Mouse (Mus musculus) heart, embryonic 14.5 days (tissue): Measurements from ENCODE around the gene Kat2a. TPM values are rescaled to one million over a fixed set of nuclear protein-coding genes. Genes with fewer than 3 reads are reported as not detected.

Experiments
- ATAC-seq: fragments of 200-750 bp; cut with Nextera tagmentation; 2 replicates; pipeline ENCODE4 v1.8.0; 2017; ENCODE audit warnings: low read depth, moderate TSS enrichment; ENCODE audit not compliant: insufficient number of reproducible peaks, insufficient read depth, low FRiP score
- H3K27ac ChIP-seq, 2 experiments: fragments of 200-500 bp in 1 of 2; fragments of 300-500 bp in 1 of 2; sonication (generic) in 1 of 2; replicated peaks in 1 of 2; 2 replicates each; pipeline ENCODE4 v1.5.1; 2012 to 2014; ENCODE audit warnings: low read depth in 2 of 2, low read length in 2 of 2, control low read depth in 1 of 2, mild to moderate bottlenecking in 1 of 2, mixed read lengths in 1 of 2; ENCODE audit not compliant: control insufficient read depth in 1 of 2, insufficient read depth in 1 of 2
- H3K27me3 ChIP-seq: fragments of 300-500 bp; sonication (generic); 2 replicates; pipeline ENCODE4 v1.6.1; 2014; ENCODE audit warnings: mild to moderate bottlenecking, low read length, control low read depth; ENCODE audit not compliant: control insufficient read depth, insufficient read depth
- H3K36me3 ChIP-seq: fragments of 300-500 bp; sonication (generic); 2 replicates; pipeline ENCODE4 v1.6.1; 2014; ENCODE audit warnings: mild to moderate bottlenecking, control low read depth, low read length, mixed read lengths; ENCODE audit not compliant: control insufficient read depth, insufficient read depth
- H3K4me1 ChIP-seq, 2 experiments: fragments of 200-500 bp in 1 of 2; fragments of 300-500 bp in 1 of 2; sonication (generic) in 1 of 2; 2 replicates each; pipeline ENCODE4 v1.6.1; 2012 to 2014; ENCODE audit warnings: low read length in 2 of 2, control low read depth in 1 of 2, mixed read lengths in 1 of 2; ENCODE audit not compliant: control insufficient read depth in 2 of 2, insufficient read depth in 2 of 2
- H3K4me2 ChIP-seq: fragments of 300-500 bp; sonication (generic); 2 replicates; pipeline ENCODE4 v1.6.1; 2014; ENCODE audit warnings: mild to moderate bottlenecking, low read length
- H3K4me3 ChIP-seq, 2 experiments: fragments of 200-500 bp in 1 of 2; fragments of 300-500 bp in 1 of 2; sonication (generic) in 1 of 2; 2 replicates each; pipeline ENCODE4 v1.5.1; 2012 to 2014; ENCODE audit warnings: low read length in 2 of 2, mild to moderate bottlenecking in 2 of 2, control low read depth in 1 of 2, low read depth in 1 of 2, moderate library complexity in 1 of 2; ENCODE audit not compliant: control insufficient read depth in 1 of 2, insufficient read depth in 1 of 2
- H3K9ac ChIP-seq: fragments of 300-500 bp; sonication (generic); 2 replicates; pipeline ENCODE4 v1.6.1; 2014; ENCODE audit warnings: mild to moderate bottlenecking, low read length
- H3K9me3 ChIP-seq: fragments of 300-500 bp; sonication (generic); 2 replicates; pipeline ENCODE4 v1.6.1; 2016; ENCODE audit warnings: low read length, control low read depth; ENCODE audit not compliant: control insufficient read depth
- WGBS: fragments of 180-500 bp; shearing (Covaris S2); extraction: QIAGEN DNeasy Blood & Tissue Kit; methylation state at CpG from one replicate; pipeline ENCODE4 v1.1.7; 2014; 5-methylcytosine and 5-hydroxymethylcytosine counted together
- polyA plus RNA-seq: library from polyadenylated mRNA; unstranded; fragments of >200 nt; fragmentation: Nextera tagmentation; extraction: Ambion mirVana; gene quantifications from 2 replicates; pipeline ENCODE4 v1.2.1, GENCODE M21; 2014

Kat2a gene
- polyA plus RNA-seq, 1 experiment from 2014 or later: 29.4 TPM

DNA sequence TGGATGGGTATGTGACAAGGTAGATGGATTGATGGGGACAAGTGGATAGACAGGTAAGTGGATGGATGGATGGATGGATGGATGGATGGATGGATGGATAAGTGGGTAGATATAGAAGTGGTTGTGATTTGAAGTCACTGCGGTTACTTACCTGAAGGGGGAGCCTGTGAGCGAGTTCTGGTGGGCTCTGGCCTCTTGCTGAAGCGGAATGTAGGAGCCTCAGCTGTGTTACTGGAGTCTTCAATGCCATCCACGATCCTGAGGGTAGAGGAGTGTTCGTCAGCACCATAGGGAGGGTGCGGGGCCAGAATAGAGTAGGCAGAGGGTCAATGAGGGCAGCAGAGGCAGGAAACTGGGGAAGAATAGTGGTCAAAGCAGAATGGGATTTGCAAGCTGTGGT is 32.8 kb upstream of the Kat2a start:
- no peaks in the 10 kb centered on the region for H3K9me3 ChIP-seq
- H3K27me3 ChIP-seq: peaks cover 31% of the 10 kb centered on the region
- H3K4me2 ChIP-seq: no peak overlapping the region
- WGBS: 17% methylated on average over 6 of the region's 6 CpGs
- no peak for ATAC-seq
- H3K36me3 ChIP-seq: no peaks in the 10 kb centered on the region
- no peak overlapping the region for H3K27ac ChIP-seq
- H3K9ac ChIP-seq: no peak overlapping the region
- H3K4me1 ChIP-seq: no peaks in the 10 kb centered on the region
- H3K4me3 ChIP-seq: no peak overlapping the region

DNA sequence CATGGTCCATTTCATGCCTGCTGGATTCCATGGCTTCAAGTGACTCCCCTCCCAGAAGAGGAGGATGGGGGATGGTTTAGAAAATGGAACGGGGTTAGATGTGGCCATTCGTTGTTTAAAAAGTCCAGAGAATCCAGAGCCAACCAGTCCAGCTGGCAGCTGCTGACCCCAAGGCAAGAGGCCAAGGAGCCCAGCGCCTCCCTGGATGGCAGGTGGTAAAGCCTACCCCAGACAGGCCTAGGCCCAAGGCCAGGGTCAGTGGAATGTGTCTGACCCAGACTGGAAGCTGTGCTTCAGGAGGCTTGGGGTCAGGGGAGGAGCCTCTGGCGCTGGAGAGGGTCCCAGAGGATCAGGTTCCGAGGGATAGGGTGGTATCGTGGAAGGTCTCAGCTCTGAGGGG is 29.1 kb upstream of the Kat2a start:
- Histone ChIP-seq H3K9me3 (no peaks in the 10 kb centered on the region), H3K9ac (no peak overlapping the region), H3K4me3 (no peak overlapping the region), H3K36me3 (no peaks in the 10 kb centered on the region), H3K27me3 (no peaks in the 10 kb centered on the region; the same call in 1 of the 2 replicates), H3K27ac (no peak overlapping the region), H3K4me1 (peaks cover 6 to 10% of the 10 kb centered on the region in 2 experiments), H3K4me2 (no peak overlapping the region)
- ATAC-seq: no peak
- 65% methylated on average over 6 of the region's 6 CpGs for WGBS

DNA sequence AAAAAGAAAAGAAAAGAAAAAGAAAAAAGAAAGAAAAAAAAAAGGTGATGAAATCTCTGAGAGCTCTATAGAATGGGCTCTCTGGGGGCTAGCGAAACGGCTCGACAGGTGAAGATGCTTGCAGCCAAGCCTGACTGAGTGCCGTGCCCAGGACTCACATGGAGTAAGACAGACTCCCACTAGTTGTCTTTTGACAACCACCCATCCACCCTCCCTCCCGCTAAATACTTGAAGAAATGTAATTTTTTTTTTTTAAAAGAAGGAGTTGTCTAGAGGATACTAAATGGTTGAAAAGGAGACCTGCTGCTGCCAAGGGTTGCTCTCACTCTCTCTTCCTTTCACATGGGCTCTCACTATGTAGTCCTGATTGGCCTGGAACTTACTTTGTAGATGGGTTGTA is 26.5 kb upstream of the Kat2a start:
- Histone ChIP-seq H3K27me3 (no peaks in the 10 kb centered on the region), H3K4me2 (peak overlapping the region; percentile 69), H3K4me1 (peaks cover 10 to 17% of the 10 kb centered on the region in 2 experiments), H3K27ac (no peak overlapping the region), H3K9me3 (no peaks in the 10 kb centered on the region), H3K36me3 (no peaks in the 10 kb centered on the region), H3K9ac (peak overlapping the region; percentile 72), H3K4me3 (peak overlapping the region; percentile 69 to 85; a peak in 3 of 4 replicates)
- no peak for ATAC-seq
- 8% methylated on average over 5 of the region's 5 CpGs for WGBS

DNA sequence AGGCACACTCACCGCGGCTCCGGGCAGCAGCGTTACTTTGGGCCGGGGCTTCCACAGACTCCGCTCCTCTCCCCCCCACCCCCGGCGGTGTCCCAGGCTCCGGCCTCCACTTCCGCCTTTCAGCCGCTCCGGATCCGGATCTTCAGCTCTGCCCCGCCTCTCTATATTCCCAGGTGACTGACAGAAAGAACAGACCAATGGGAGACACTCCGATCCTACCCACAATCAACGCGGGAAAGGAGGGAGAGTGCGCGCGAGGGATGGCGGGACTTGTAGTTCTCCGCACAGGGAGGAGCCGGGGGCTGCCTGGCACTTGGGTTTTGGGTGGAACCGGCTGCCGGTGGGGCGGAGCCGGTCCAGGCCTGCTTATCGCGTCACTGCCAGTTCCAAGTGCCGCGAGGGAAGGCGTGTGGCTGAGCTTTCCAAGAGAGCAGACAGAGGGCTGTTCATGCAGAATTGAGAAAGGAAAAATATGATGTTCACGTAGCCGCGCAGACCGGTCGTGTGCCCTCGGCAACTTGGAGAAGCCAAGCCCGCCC is 25.9 kb upstream of the Kat2a start, which contains the start of gene Rab5c:
Gene Rab5c (minus strand): TSS at position 150 of the 539 bp plus-strand sequence.
- WGBS: under 1% methylated on average over 38 of the region's 39 CpGs
- H3K27me3 ChIP-seq: no peaks in the 10 kb centered on the region

DNA sequence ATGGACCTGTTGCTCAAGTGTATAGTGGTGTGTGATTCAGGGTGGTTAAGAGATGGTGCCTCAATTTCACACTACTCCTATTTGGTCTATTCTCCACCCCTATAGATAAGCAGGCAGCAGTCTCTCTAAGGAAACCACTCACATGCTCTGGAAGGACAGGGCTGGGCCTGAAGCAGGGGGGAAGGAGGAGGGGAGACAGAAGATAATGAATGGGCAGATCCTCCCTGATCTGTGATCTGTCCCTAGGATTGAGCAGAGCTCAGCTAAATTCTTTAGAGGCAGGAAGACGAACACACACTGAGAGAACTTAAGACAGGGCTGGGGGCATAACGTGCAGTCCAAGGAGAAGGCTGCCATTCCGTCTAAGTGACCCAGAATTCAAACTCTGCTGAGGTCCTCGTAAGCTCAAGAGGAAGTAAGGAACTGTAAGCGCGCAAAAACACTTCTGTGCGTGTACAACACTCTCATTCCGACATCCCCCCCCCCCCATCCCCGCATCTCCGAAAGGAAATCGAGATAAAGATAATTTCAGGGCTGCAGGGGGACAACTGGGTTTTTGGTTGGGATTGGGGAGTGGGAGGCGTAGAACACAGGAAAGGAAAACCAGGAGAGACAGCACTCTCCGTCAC is 25.0 kb upstream of the Kat2a start:
- peaks cover 10 to 17% of the 10 kb centered on the region in 2 experiments for H3K4me1 ChIP-seq
- peak overlapping the region; percentile 50 to 69; a peak in 3 of 4 replicates for H3K27ac ChIP-seq
- peaks cover 9% of the 10 kb centered on the region; the same call in 1 of the 2 replicates for H3K36me3 ChIP-seq
- no peaks in the 10 kb centered on the region for H3K9me3 ChIP-seq
- peak overlapping the region; percentile 92 for H3K9ac ChIP-seq
- WGBS: 1% methylated on average over 13 of the region's 13 CpGs
- no peaks in the 10 kb centered on the region for H3K27me3 ChIP-seq
- H3K4me2 ChIP-seq: peak overlapping the region; percentile 83
- peak overlapping the region; percentile 69 to 85 for H3K4me3 ChIP-seq
- ATAC-seq: no peak

More for the DNA sequence above, 25.9 kb upstream of the Kat2a start, which contains the start of gene Rab5c:
- H3K4me2 ChIP-seq: peak within 1 kb of the TSS; percentile 83
- 0 out of 2 replicates have a peak, but pooled peaks cover 2% of the 10 kb centered on the region for H3K36me3 ChIP-seq
- H3K27ac ChIP-seq: peak within 1 kb of the TSS; percentile 69
- peak; percentile 99 for ATAC-seq
- H3K9ac ChIP-seq: peak within 1 kb of the TSS; percentile 92
- H3K9me3 ChIP-seq: no peaks in the 10 kb centered on the region
- H3K4me1 ChIP-seq: peaks cover 10 to 17% of the 10 kb centered on the region in 2 experiments
- peak within 1 kb of the TSS; percentile 69 to 85 for H3K4me3 ChIP-seq

DNA sequence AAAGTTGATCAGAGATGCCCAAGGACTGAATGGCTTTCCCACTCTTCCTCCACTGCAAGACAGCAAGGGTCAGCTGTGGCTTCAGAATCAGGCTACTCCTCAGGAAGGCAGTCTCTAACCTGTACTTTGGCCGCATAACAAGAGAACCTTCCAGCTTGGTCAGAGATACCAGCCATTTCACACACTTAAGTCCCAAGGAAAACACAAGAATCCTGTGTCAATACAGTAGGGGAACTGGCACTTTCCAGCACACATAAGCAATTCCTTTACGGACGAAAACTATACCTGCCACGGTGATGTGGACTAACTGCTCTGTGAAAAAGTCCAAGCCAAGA is 24.4 kb upstream of the Kat2a start:
- H3K27me3 ChIP-seq: no peaks in the 10 kb centered on the region
- H3K9me3 ChIP-seq: no peaks in the 10 kb centered on the region
- H3K4me1 ChIP-seq: peaks cover 10 to 17% of the 10 kb centered on the region in 2 experiments
- H3K4me3 ChIP-seq: peak overlapping the region; percentile 10 to 85; a peak in 3 of 4 replicates
- WGBS: 58% methylated on average over 4 of the region's 4 CpGs
- H3K36me3 ChIP-seq: peaks cover 10% of the 10 kb centered on the region; the same call in 1 of the 2 replicates
- H3K27ac ChIP-seq: peak overlapping the region; percentile 8 to 16; a peak in 1 of 4 replicates
- H3K4me2 ChIP-seq: peak overlapping the region; percentile 83
- peak overlapping the region; percentile 92; the same call in 1 of the 2 replicates for H3K9ac ChIP-seq
- ATAC-seq: no peak

DNA sequence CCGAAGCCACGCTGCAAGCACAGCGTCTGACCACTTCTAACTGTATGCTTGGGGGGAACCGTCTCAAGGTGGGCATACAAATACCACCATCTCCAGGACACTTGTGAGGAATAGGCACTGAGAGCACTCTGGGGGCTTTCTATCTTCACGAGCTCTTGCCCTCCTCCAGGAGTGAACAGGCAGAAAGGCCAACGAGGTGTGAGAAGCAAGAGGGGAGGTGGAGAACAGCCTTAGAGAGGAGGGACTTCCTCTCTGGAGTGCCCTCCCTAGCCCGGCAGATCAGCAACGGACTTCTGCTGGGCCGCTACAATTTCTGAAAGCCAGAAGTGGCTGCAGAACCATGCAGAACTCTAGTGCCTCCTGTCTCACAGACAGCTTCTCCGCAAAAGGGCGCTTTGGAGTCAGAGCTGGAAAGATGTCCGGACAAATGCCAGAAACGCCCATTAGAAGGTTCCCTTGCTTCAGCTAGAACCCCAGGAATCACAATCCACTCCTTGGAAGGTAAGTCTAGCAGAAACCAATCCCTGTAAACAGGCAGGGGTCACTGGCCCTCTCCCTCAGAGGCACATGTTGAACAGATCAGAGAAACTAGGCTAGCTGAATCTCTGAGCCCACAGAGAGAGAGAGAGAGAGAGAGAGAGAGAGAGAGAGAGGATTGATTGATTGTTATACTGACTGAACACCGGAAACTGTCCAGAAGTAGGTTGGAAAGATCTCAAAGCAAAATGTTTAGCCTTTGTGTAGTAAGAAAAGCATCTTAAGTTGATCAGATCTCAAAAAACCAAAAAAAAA is 23.9 kb upstream of the Kat2a start:
- no peak for ATAC-seq
- H3K36me3 ChIP-seq: peaks cover 10% of the 10 kb centered on the region; the same call in 1 of the 2 replicates
- 0 out of 4 replicates have a peak overlapping the region, but pooled peaks of 1 of the 2 experiments have one; percentile 0 for H3K27ac ChIP-seq
- no peaks in the 10 kb centered on the region for H3K27me3 ChIP-seq
- peak overlapping the region; percentile 9 to 21; a peak in 2 of 4 replicates for H3K4me3 ChIP-seq
- no peaks in the 10 kb centered on the region for H3K9me3 ChIP-seq
- H3K4me1 ChIP-seq: peaks cover 10 to 17% of the 10 kb centered on the region in 2 experiments
- H3K4me2 ChIP-seq: peak overlapping the region; percentile 83
- peak overlapping the region; percentile 42; the same call in 1 of the 2 replicates for H3K9ac ChIP-seq
- 57% methylated on average over 14 of the region's 14 CpGs for WGBS
